Comparison of ENCODE assay signal across 8 mouse cellular contexts in genomic region chr5:17576069-17576468, GRCm38 (mm10). TPM values are rescaled to one million over a fixed set of nuclear protein-coding genes. Genes with fewer than 3 reads are reported as not detected.
DNase-seq lines count a peak whose midpoint lies in the region; ATAC-seq lines count a peak whose summit lies in the region.

No protein-coding gene starts in this region.

- no peaks in the 10 kb centered on the region; the same call in 1 of the 2 replicates for H3K4me1 ChIP-seq in hindbrain, embryonic 12.5 days
- peaks cover 2% of the 10 kb centered on the region for H3K4me1 ChIP-seq in hindbrain, embryonic 16.5 days (ENCODE audit: control insufficient read depth, insufficient read depth, low read depth, low read length)
- H3K4me1 ChIP-seq in embryonic facial prominence, embryonic 12.5 days = no peaks in the 10 kb centered on the region
- H3K4me1 ChIP-seq in lung, embryonic 16.5 days (replicated peaks; ENCODE audit: control insufficient read depth, insufficient read depth, low read length) = no peaks in the 10 kb centered on the region
- H3K4me1 ChIP-seq in liver, embryonic 12.5 days = no peaks in the 10 kb centered on the region

- no peak overlapping the region for H3K9ac ChIP-seq in hindbrain, embryonic 12.5 days
- H3K9ac ChIP-seq in hindbrain, embryonic 16.5 days (ENCODE audit: low read depth, low read length) = no peak overlapping the region
- H3K9ac ChIP-seq in embryonic facial prominence, embryonic 12.5 days = no peak overlapping the region
- H3K9ac ChIP-seq in lung, embryonic 16.5 days (ENCODE audit: low read length) = no peak overlapping the region
- no peak overlapping the region for H3K9ac ChIP-seq in liver, embryonic 12.5 days

- H3K4me2 ChIP-seq in hindbrain, embryonic 12.5 days (replicated peaks) = 0 out of 2 replicates have a peak overlapping the region, but pooled peaks have one; percentile 64
- no peak overlapping the region for H3K4me2 ChIP-seq in hindbrain, embryonic 16.5 days (ENCODE audit: low read length)
- peak overlapping the region; percentile 61 for H3K4me2 ChIP-seq in embryonic facial prominence, embryonic 12.5 days (replicated peaks)
- H3K4me2 ChIP-seq in lung, embryonic 16.5 days (ENCODE audit: low read depth, low read length) = peak overlapping the region; percentile 87
- no peak overlapping the region for H3K4me2 ChIP-seq in liver, embryonic 12.5 days

- H3K27me3 ChIP-seq in hindbrain, embryonic 12.5 days = 0 out of 2 replicates have a peak, but pooled peaks cover 3% of the 10 kb centered on the region
- H3K27me3 ChIP-seq in hindbrain, embryonic 16.5 days (replicated peaks; ENCODE audit: control insufficient read depth, insufficient read depth, low read length) = no peaks in the 10 kb centered on the region
- no peaks in the 10 kb centered on the region for H3K27me3 ChIP-seq in embryonic facial prominence, embryonic 12.5 days
- H3K27me3 ChIP-seq in lung, embryonic 16.5 days (ENCODE audit: control insufficient read depth, insufficient read depth, low read depth, low read length) = no peaks in the 10 kb centered on the region
- H3K27me3 ChIP-seq in liver, embryonic 12.5 days (replicated peaks) = peaks cover 31% of the 10 kb centered on the region

- H3K27ac ChIP-seq in hindbrain, embryonic 12.5 days = no peak overlapping the region
- H3K27ac ChIP-seq in hindbrain, embryonic 16.5 days (ENCODE audit: low read depth, low read length) = no peak overlapping the region
- no peak overlapping the region for H3K27ac ChIP-seq in embryonic facial prominence, embryonic 12.5 days
- no peak overlapping the region for H3K27ac ChIP-seq in lung, embryonic 16.5 days (ENCODE audit: low read length)
- no peak overlapping the region for H3K27ac ChIP-seq in liver, embryonic 12.5 days

- peak; percentile 20 for DNase-seq in MN1 (ENCODE audit: low spot score)
- DNase-seq in natural killer cell, adult 2 months (ENCODE audit: low spot score in 2 of 2) = no peak

- no peaks in the 10 kb centered on the region for H3K36me3 ChIP-seq in hindbrain, embryonic 12.5 days
- no peaks in the 10 kb centered on the region for H3K36me3 ChIP-seq in hindbrain, embryonic 16.5 days (ENCODE audit: control insufficient read depth, insufficient read depth, low read length)
- no peaks in the 10 kb centered on the region for H3K36me3 ChIP-seq in embryonic facial prominence, embryonic 12.5 days
- H3K36me3 ChIP-seq in lung, embryonic 16.5 days (ENCODE audit: control insufficient read depth, insufficient read depth, low read length) = no peaks in the 10 kb centered on the region
- H3K36me3 ChIP-seq in liver, embryonic 12.5 days = no peaks in the 10 kb centered on the region

- H3K4me3 ChIP-seq in hindbrain, embryonic 12.5 days = no peak overlapping the region
- H3K4me3 ChIP-seq in hindbrain, embryonic 16.5 days (ENCODE audit: low read length) = no peak overlapping the region
- H3K4me3 ChIP-seq in embryonic facial prominence, embryonic 12.5 days = no peak overlapping the region; the same call in 1 of the 2 replicates
- H3K4me3 ChIP-seq in lung, embryonic 16.5 days (ENCODE audit: low read length) = no peak overlapping the region; the same call in 1 of the 2 replicates
- no peak overlapping the region for H3K4me3 ChIP-seq in liver, embryonic 12.5 days

- H3K9me3 ChIP-seq in hindbrain, embryonic 12.5 days (replicated peaks) = no peaks in the 10 kb centered on the region
- no peaks in the 10 kb centered on the region for H3K9me3 ChIP-seq in hindbrain, embryonic 16.5 days (ENCODE audit: control insufficient read depth, low read length)
- H3K9me3 ChIP-seq in embryonic facial prominence, embryonic 12.5 days = no peaks in the 10 kb centered on the region
- no peaks in the 10 kb centered on the region for H3K9me3 ChIP-seq in lung, embryonic 16.5 days (ENCODE audit: control insufficient read depth, low read length)
- H3K9me3 ChIP-seq in liver, embryonic 12.5 days (replicated peaks) = no peaks in the 10 kb centered on the region

- no peak for ATAC-seq in hindbrain, embryonic 12.5 days (ENCODE audit: low FRiP score)
- no peak for ATAC-seq in hindbrain, embryonic 16.5 days
- ATAC-seq in embryonic facial prominence, embryonic 12.5 days (ENCODE audit: insufficient number of reproducible peaks, insufficient read depth, low FRiP score, low TSS enrichment) = no peak
- ATAC-seq in lung, embryonic 16.5 days (ENCODE audit: low read depth) = no peak
- no peak for ATAC-seq in cerebellum, adult (ENCODE audit: insufficient number of reproducible peaks, low FRiP score, low TSS enrichment)
- no peak for ATAC-seq in liver, embryonic 12.5 days

- 59% methylated on average over 2 of the region's 2 CpGs for WGBS in hindbrain, embryonic 12.5 days
- 51% methylated on average over 2 of the region's 2 CpGs for WGBS in hindbrain, embryonic 16.5 days
- WGBS in embryonic facial prominence, embryonic 12.5 days = 63% methylated on average over 2 of the region's 2 CpGs
- WGBS in lung, embryonic 16.5 days = 40% methylated on average over 2 of the region's 2 CpGs
- 42% methylated on average over 2 of the region's 2 CpGs for WGBS in liver, embryonic 12.5 days (ENCODE audit: insufficient replicate concordance)

RNA-seq across cellular contexts. Expression of gene Sema3c, which starts 2.0 kb away (rescaled TPM):
- polyA plus RNA-seq in hindbrain, embryonic 12.5 days (2016; fragmentation: Nextera tagmentation; extraction: Ambion mirVana) = 18.6 and 27.4 TPM in 2 replicates
- polyA plus RNA-seq in hindbrain, embryonic 16.5 days (2015; fragmentation: Nextera tagmentation; extraction: Ambion mirVana) = 13.3 and 19.0 TPM in 2 replicates
- 24.5 and 24.8 TPM in 2 replicates for polyA plus RNA-seq in embryonic facial prominence, embryonic 12.5 days (2016; fragmentation: Nextera tagmentation; extraction: Ambion mirVana)
- polyA plus RNA-seq in lung, embryonic 16.5 days (2015; fragmentation: Nextera tagmentation; extraction: Ambion mirVana) = 33.3 and 33.8 TPM in 2 replicates
- polyA plus RNA-seq in liver, embryonic 12.5 days (2016; fragmentation: Nextera tagmentation; extraction: Ambion mirVana) = 1.2 TPM in 2 replicates

Comparison
In these comparisons a context has a peak if more than half of its experiments do, and no peak if none do; other contexts are left out.
1. H3K4me2 ChIP-seq: peak in hindbrain, embryonic 12.5 days (single experiment), embryonic facial prominence, embryonic 12.5 days (single experiment) and lung, embryonic 16.5 days (single experiment); none in hindbrain, embryonic 16.5 days (single experiment) and liver, embryonic 12.5 days (single experiment).